Mouse (Mus musculus): Measurements from ENCODE around the gene Etfa. TPM values are rescaled to one million over a fixed set of nuclear protein-coding genes. Genes with fewer than 3 reads are reported as not detected.

The Etfa gene
- total RNA-seq (2021): 100 to 1,000 TPM; 213 to 275 TPM
- long read RNA-seq, experiment 1, transcript Etfa-201 (12 exons, 1,392 nt): major isoform, 318 of 375 reads
- long read RNA-seq, experiment 1, partial matches to known transcripts: 51 of 375 reads
- long read RNA-seq, experiment 1, other reads (novel, unspliced or antisense): 6 of 375 reads
- long read RNA-seq, experiment 2, transcript Etfa-201 (12 exons, 1,392 nt): major isoform, 480 of 554 reads
- long read RNA-seq, experiment 2, partial matches to known transcripts: 52 of 554 reads
- long read RNA-seq, experiment 2, other reads (novel, unspliced or antisense): 22 of 554 reads

- peak; percentile 88 to 91 for DNase-seq
- intact Hi-C loops (cut with DNase I): no loop called here
Measured at GRCm38 (mm10) chr9:55512027-55512543, at the start of gene Etfa. Gene Etfa (minus strand): TSS chr9:55512243.

- no peak for DNase-seq
- intact Hi-C loops (cut with DNase I): no loop called here
Measured at GRCm38 (mm10) chr9:55560960-55561359, 48.9 kb upstream of the Etfa start.

GRCm38 (mm10) chr9:55554986-55555385 is 42.9 kb upstream of the Etfa start:
- intact Hi-C loops (cut with DNase I): no loop called here
- no peak for DNase-seq

GRCm38 (mm10) chr9:55549302-55549890 is 37.4 kb upstream of the Etfa start:
- no peak for DNase-seq
- intact Hi-C loops (cut with DNase I): no loop called here

GRCm38 (mm10) chr9:55548871-55549270 is 36.8 kb upstream of the Etfa start:
- intact Hi-C loops (cut with DNase I): no loop called here

GRCm38 (mm10) chr9:55546176-55547010 is 34.4 kb upstream of the Etfa start:
- peak in 1 of 2 experiments; percentile 34 for DNase-seq
- intact Hi-C loops (cut with DNase I): no loop called here

More at GRCm38 (mm10) chr9:55548871-55549270, 36.8 kb upstream of the Etfa start:
- DNase-seq: no peak

GRCm38 (mm10) chr9:55545556-55546175 is 33.6 kb upstream of the Etfa start:
- peak in 1 of 2 experiments; percentile 31 for DNase-seq
- intact Hi-C loops (cut with DNase I): no loop called here

GRCm38 (mm10) chr9:55544861-55545555 is 33.0 kb upstream of the Etfa start:
- peak in 1 of 2 experiments; percentile 56 for DNase-seq
- intact Hi-C loops (cut with DNase I): no loop called here

- DNase-seq: peak in 1 of 2 experiments; percentile 72
- intact Hi-C loops (cut with DNase I): no loop called here
Measured at GRCm38 (mm10) chr9:55543703-55544401, 31.8 kb upstream of the Etfa start.

- intact Hi-C loops (cut with DNase I): no loop called here
- no peak for DNase-seq
Measured at GRCm38 (mm10) chr9:55543336-55543702, 31.3 kb upstream of the Etfa start.

GRCm38 (mm10) chr9:55542366-55543325 is 30.6 kb upstream of the Etfa start:
- DNase-seq: peak in 1 of 2 experiments; percentile 25
- intact Hi-C loops (cut with DNase I): no loop called here

- intact Hi-C loops (cut with DNase I): no loop called here
- DNase-seq: peak in 1 of 2 experiments; percentile 55
Measured at GRCm38 (mm10) chr9:55541681-55542365, 29.8 kb upstream of the Etfa start.

- DNase-seq: peak in 1 of 2 experiments; percentile 46
- intact Hi-C loops (cut with DNase I): no loop called here
Measured at GRCm38 (mm10) chr9:55540888-55541287, 28.8 kb upstream of the Etfa start.

- DNase-seq: peak in 1 of 2 experiments; percentile 32
- intact Hi-C loops (cut with DNase I): no loop called here
Measured at GRCm38 (mm10) chr9:55540391-55540770, 28.3 kb upstream of the Etfa start.

GRCm38 (mm10) chr9:55539661-55540390 is 27.8 kb upstream of the Etfa start:
- intact Hi-C loops (cut with DNase I): loop anchor here (5.0 kb wide), 1 partner anchor 73 kb away; no protein-coding TSS in a partner anchor
- peak in 1 of 2 experiments; percentile 27 for DNase-seq

- intact Hi-C loops (cut with DNase I): loop anchor here (5.0 kb wide), 1 partner anchor 72 kb away; no protein-coding TSS in a partner anchor
- no peak for DNase-seq
Measured at GRCm38 (mm10) chr9:55539006-55539405, 27.0 kb upstream of the Etfa start.

GRCm38 (mm10) chr9:55538377-55538776 is 26.3 kb upstream of the Etfa start, which contains the start of gene Isl2:
Gene Isl2 (plus strand): TSS chr9:55538672.
- DNase-seq: no peak
- intact Hi-C loops (cut with DNase I): loop anchor here (5.0 kb wide), 1 partner anchor 71 kb away; no protein-coding TSS in a partner anchor

All from gastrocnemius, postnatal 36 days (tissue).